Mouse (Mus musculus) c-Kit-positive CD71-positive TER-119-negative erythroid progenitor cells, embryonic 14.5 days (primary cell): ENCODE results near the gene Adh6a.

ENCODE experiments used
- DNase-seq: peaks from one replicate; pipeline ENCODE4 v3.0.0-alpha.2; 2013; ENCODE audit warnings: low read depth

Gene Adh6a

DNA sequence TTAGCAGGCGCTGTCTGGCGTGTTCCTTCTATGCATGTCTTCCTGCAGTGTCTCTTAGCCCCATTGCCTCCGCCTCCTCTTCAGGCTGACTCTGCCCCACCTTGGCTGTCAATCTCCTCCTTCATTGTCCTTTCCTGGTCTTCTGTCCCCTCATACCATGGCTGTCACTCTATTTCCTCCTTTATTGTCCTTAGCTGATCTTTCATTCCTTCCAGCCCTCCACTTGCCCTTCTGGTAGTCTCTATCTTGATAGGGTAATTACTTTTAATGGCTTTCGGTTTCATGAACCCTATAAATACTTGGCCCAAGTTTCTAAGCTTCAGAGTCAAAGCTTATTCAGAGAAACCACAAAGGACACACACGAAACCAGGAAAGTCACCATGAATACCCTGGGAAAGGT lies at the start of gene Adh6a:
Adh6a (plus strand) TSS at position 322 of the 400 bp plus-strand sequence.
- DNase-seq = no peak

DNA sequence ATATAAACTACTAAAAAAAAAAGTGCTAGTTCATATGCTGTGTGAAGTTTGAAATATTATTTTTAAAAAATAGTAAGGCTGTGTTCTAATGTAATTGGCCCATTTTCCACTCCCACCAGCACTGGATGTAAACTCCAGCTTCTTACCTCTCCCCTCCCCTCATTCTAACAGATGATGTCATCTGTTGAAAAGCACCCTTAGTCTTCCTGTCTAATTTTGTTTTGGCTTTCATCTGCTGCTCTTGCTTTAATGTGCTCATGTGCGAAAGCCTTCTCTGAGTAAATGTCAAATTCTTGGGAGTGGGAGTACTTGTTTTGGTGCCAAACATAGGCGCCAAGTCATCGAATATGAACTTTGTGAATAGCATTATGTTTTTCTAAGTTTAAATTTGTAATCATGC lies 48.4 kb upstream of the Adh6a start:
- no peak for DNase-seq

DNA sequence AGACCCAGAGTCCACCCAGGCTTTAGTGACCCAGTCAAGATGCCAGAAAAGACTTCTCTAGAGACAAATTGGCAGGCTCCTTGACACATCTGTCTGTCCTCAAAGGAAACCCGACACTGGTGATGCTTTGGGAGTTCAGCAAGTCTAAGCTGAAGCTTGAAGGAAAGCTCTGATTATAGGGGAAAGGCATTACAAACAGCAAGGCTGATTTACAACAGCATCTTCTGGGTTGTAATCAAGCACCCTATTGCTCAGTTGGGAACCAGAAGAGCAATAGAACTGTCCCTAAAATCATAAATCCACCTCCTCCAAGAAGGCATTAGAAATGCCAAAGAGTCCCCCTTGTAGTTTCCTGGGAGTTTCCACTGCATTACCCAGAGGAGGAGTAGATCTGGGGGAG lies 42.6 kb upstream of the Adh6a start:
- no peak for DNase-seq

DNA sequence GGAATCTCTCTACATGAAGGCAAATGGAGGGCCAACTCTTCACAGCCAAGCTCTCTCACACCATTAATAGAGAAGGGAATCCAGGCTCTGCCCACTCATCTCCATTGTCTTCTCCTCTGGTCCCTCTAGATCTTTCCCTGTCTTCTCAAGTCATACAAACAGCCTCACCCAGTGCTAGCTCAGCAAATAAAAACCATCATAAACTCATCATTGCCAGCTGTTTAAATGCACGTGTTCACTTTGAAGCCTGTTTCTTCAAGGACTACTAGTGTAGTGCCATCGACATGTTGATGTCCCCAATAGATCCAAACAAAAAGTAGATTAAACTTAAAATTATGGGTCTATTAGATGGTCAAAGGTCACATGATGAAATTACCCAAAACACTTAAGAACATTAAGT lies 41.8 kb upstream of the Adh6a start:
- no peak for DNase-seq

DNA sequence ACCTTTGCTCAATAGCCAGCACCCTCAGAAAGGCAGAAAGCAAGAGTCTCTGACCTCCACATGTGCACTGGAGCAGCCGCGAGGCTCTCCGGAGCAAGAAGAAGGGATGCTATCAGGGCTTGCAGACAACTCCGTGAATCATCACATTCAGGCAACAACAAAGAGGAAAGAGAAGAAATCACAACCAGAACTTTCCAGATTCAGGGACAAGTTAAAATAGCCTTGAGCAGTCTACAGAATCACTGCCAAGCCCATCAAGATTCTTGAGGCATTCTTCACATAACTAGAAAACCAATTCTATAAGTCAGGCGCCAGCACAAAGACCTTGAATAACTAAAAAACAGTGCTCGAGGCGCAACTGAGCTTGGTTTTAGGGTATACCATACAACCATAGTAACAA lies 40.0 kb upstream of the Adh6a start:
- no peak for DNase-seq

DNA sequence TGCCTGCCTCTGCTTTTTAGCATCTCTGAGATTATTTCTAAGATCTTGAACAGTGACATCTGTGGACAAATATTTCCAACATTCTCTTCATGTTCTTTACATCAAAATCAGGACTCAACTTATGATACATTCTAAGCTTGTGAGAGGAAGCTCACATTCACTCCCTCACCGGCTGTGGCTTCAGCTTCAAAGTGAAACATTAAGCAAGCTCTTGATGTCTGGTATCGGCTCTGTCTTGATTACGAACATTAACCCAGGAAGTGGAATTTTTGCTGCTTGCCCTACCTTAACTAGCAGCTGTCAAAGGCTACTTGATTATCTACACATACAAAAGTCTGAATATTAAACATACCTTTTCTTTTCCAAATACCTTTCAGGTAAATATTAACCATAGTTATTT lies 38.0 kb upstream of the Adh6a start:
- no peak for DNase-seq

DNA sequence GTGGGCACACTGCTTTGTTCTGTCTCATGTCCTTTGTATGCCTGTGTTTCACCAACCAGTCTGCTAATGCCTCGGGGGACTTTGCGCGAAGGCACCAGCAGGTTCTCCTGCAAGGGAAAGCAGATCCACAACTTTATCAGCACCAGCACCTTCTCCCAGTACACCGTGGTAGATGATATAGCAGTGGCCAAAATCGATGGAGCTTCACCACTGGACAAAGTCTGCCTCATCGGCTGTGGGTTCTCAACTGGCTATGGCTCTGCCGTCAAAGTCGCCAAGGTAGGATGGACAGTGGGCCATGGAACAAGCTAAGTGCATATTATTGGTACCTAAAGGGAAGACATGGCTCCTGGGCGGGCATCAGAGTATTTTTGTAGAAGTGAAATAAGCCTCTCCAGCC lies 30.5 kb upstream of the Adh6a start:
- DNase-seq = no peak

DNA sequence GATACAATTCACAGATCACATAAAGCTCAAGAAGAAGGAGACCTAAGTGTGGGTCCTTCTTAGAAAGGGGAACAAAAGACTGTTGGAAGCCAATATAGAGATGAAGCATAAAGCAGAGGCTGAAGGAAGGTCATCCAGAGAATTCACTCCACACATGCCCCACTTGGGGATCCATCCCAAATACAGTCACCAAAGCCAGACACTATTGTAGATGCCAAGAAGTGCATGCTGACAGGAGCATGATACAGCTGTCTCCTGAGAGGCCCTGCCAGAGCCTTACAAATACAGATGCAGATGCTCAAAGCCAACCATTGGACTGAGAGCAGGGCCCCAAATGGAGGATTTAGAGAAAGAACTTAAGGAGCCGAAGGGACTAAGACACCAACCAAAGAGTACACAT lies 29.3 kb upstream of the Adh6a start:
- DNase-seq = no peak

DNA sequence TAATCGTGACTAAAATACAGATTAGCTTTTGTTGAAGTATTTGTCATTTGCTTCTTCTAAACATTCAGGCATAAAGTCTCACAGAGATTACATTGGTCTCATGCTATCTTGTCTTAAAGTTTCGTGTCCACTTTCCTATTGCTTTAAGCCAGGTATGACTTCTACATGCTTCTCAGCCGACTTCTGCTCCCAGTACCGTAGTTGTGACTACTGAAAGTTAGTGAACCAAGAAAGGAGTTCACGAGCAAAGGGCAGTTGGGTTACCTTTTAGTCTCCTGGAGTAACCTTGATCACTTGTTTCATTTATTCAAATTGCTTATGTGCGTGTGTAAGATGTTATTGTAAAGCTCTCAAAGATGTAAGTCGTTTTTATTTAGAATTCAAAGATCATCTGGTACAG lies 27.1 kb upstream of the Adh6a start:
- DNase-seq = no peak

DNA sequence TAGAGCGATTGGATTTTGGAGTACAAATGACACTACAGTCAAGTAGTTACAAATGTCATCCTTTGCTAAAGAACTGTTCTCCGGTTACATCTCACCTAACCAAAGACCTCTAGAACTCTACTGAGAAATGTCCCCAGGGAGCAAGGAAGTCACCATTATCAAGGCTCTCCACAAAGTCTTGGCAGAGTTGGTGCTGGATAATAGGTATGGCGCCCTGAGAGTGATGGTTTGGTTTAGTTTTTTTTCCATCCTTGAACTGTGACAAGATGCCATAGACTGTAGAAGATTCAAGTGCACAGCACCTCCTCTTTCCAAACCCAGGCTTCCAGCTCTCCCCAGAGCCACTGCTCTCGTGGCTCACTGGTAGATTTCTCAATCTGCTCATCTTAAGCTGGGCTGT lies 25.4 kb upstream of the Adh6a start:
- DNase-seq = no peak

DNA sequence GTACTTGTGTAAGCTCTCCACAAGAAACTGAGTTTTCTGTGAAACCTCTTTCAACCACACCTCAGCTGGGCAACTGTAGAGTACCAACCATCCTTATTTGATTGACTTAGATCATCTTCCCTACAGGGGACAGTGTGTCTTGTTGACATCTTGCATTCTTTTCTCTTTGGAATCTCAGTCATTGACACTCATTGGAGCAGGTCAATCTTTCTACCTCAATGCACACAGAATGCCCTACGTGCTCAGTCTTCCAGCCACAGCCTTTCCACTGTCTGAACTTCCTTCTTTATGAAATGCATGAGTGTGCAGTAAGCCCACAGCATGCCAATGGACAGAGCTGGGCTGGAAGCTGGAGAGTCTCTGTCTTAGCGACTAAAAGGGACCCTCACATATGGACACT lies 22.4 kb upstream of the Adh6a start:
- no peak for DNase-seq

DNA sequence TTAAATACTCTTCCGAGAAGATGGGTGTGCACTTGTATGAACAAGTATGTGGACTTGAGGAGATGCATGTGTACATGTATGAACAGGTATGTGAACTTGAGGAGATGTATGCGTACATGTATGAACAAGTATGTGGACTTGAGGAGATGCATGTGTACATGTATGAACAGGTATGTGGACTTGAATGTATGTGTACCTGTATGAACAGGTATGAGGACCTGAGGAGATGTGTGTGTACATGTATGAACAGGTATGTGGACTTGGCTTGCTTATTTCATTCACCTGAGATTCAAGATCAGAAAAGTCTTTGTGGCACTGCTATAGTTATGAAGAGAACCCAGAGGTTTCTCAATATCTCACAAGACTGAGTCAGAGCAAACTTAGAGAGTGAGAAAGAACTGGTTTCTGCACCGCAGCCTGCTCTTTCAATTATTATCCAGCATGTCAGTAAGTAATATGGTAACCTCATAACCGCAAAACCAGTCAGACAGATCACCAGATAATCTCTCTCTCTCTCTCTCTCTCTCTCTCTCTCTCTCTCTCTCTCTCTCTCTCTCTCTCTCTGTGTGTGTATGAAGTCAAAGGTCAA lies 21.5 kb upstream of the Adh6a start:
- no peak for DNase-seq

DNA sequence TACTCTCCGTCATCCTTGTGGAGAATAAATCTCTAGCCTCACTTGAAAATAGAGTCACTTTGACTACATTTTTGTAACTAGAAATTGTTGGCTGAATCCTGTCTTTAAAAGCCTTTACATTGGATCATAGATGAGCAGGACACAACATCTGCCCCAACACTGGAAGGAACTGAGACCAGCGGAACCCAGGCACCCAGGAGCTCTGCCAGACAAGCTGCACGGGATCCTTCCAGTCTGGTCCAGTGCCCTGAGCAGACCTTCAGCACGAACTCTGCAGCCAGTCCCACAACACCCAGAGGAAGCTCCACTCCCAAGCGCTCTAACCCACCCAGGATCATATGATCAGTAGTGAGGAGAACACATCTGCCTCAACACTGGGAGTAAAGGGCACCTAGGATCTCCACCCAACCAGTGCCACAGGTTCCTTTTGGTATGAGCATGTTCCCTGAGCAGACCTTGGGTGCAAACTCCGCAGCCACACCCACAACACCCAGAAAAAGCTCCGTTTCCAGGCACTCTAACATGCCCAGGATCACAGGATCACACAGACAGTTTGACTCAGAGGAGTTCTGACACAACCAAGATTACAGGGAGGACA lies 19.7 kb upstream of the Adh6a start:
- no peak for DNase-seq

DNA sequence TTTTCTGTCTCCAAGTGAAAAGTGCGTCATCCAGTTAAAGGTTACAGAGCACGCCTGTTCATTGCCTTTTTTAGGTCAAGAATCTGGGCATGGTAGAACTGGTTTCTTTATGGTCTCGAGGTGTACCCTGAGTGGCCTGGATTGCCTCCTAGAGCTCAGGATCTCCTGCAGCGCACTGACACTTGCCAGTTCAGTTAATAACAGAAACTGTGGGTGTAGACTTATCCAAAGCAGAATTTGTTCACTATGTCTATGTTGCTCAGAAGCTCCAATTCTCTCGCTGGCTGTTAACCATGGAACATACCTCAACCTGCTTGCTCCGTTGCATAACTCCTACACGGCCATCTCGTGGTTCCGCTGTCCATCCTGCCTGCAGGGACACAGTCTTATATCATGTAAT lies 13.0 kb upstream of the Adh6a start:
- DNase-seq = no peak

DNA sequence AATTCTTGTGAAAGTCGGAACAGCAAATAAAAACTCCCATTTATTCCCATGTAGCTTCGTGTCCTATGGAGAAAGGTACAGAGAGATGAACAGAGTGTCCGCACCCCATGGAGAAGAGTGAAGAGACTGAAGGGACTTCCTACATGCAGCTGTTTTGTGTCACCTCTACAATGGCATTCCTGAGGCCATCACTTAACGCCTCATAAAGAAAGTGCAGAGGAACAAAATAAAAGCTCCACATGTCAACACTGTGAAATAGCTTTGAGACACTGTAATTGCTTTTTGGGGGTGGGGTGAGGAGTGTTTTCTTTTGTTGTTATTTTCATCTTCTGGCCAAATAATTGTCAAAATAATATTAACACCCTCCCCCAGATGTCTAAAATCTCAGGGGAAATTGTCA lies 10.4 kb upstream of the Adh6a start:
- no peak for DNase-seq

DNA sequence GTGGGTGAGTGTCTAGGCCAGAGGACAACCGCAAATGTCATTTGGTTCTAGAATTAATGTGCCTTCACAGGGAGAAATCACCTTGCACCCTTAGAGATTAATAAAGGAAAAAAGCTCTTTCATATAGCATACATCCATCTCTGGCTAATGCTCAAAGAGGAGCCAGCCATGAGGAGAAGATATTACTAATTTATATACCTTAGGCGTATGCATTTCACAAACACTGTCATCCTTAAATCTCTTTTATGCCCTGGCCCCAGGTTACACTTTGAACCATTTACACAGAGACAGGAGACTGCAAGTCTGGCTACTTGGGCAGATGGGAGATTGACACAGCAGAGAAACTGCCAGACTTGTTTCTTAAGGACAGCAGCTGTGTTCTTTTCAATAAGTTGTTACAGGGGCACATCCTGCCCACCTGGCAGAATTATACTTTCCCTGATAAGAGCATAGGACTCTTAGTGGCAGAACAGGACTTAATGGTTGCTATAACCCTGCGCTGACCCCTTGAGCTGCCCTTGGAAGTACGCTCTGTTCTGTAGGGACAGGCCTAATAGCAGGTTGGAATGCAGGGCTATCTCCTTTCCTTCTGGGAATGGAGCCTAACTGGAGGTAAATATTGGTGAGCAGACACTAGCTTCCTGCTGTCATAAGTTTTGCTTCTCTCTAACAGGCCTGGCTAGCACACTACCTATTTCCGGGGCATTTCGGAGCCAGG lies 9.2 kb upstream of the Adh6a start:
- no peak for DNase-seq

DNA sequence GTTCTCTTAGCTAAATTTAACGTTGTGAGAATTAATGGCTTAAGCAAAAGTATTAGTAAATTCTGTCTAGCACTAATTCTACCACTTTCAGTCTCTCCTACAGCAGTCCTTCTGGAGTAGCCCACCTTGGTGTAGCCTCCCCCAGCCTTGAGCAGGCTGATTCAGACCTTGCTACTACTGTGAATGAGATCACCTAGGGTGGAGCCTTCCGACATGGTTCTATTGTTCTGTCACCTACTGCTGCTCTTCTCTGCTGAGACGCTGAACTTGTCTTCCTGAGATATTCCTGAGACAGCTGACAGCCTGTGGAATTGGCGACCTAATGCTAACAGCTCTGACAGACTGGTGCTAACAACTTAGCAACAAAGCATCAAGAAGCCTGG lies 8.6 kb upstream of the Adh6a start:
- DNase-seq = no peak

DNA sequence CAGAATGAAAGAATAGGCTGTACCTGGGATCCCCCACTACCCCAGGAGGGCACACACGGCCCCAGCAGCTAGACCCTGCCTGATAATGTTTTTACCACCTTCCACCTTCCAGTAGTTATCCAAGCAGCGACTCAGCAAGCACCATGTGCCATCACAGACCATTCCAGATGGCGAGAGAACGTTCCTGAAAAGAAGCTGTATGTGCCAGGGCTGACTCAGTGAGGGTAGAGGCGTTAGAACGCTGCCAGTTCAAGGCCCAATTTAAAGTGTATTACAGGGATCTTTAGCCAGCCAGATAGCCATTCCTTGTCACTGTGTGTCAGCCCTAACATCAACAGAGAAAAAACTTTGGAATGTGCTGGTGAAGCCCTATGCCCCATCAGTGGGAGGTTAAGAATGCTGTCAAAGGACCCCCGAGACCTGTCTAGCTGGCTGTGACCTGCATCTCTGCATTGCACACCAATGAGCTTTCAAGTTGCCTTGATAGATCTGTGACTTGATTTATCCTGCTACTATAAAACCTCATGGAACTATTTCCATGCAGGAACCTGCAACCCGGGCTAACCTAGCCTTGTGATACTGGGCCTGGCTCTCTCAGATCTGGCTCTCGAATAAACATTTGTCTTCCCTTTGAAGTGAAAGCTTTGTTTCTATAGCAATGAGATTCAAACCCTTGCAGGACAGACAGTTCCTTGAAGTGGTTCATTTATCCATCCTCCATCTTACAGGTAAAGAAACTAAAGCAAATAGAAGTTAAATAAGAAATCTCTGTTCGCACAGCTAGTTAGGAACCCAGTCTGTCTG lies 7.4 kb upstream of the Adh6a start:
- DNase-seq = no peak

DNA sequence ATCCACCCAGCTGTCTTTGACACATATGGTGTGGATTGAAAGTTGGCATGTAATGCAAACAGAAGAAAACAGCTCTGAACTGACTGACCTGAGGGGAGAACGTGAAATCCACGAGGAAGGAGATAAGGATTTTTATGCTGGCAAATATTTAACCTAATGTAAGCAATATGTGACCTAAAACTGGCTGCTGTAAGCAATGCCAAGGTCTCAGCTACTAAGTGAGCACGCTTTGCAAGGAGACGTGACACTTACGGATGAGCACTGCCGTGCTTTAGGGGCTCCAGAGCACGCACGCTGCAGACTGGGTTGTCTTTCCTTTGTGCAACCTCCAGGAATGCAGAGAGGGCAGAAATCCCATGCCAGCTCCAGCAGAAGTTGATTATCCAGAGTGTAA lies 6.8 kb upstream of the Adh6a start:
- DNase-seq = no peak

DNA sequence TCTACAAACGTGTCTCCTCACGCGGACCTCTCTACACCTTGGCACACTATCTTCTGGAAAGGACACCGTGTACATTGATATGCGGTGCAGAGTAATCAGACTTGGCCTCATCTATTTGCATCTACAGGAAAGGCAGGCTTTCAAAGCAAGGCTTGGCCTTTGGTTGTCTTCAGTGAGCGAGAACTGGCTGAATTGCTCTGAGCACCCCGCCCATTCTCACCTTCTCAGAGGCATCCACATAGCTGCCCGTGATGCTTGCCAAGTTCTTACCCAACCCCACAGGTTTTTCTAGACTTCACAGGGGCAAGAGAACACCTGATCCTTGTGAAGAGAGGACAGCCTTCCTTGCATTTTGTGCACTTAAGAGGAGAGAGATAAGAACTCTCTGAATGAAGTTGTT lies 3.2 kb upstream of the Adh6a start:
- DNase-seq = no peak

DNA sequence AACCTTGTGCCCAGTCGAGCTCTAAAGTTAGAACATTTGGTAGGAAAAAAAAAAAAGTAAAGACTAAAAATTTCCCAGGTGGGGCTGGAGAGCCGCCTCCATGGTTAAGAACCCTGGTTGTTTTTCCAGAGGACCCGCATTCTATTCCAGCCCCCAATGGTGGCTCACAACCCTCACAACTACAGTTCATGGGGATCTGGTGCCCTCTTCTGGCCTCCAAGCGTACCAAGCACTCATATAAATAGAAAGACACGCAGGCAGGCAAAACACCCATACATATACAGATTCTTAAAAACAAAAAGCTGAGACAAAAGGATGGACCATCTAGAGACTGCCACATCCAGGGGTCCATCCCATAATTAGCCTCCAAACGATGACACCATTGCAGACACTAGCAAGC lies 2.1 kb upstream of the Adh6a start:
- no peak for DNase-seq

DNA sequence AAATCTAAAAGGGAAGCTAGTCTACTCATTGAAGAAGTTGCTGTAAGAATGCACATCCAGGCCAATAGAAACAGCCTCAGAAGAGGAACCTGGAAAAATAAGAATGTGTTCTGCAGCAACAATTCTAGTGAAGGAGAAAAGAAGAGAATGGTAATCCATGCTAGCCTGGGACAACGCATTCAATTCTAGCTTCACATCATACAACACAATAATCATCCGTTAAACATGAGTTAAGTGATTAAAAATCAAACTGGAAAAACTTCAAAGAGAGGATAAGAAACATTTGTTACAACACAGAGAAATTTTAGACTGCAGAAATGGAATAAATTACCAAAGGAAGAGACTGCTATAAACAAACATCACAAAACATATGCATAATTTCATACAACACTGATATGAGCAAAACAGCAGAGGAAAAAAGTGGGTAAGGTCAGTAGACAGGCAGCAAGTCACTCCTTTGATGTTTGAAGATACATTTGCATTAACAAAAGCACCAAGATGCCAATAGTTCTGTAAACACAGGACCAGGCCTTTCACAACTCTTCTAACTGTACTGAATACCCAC lies 3.9 kb downstream of the Adh6a start:
- no peak for DNase-seq

DNA sequence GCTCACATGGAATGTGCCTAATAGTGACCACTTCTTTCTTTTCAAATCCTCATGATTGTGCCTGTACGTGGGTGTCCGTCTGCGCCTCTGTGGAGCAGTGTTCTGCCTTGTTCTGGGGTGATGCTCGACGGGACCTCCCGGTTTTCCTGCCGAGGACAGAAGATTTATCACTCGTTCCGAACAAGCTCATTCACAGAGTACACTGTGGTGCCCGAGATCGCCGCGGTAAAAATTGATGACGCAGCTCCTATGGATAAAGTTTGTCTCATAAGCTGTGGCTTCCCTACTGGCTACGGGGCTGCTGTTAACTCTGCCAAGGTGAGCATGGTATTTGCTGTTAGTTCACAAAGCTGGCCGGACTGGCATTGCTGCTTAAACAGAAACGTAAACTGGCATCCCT lies 11.9 kb downstream of the Adh6a start:
- no peak for DNase-seq
